Mouse (Mus musculus) MEL (cell line): ENCODE results near the gene Timd2. TPM values are rescaled to one million over a fixed set of nuclear protein-coding genes. Genes with fewer than 3 reads are reported as not detected.
"Not testable (repeated sequence)": the region's sequence is repeated elsewhere in the genome, so short reads cannot be mapped to it uniquely, and the experiment has no call there.

Source experiments
- DNase-seq: peaks from one replicate; pipeline ENCODE4 v3.0.0; 2011; ENCODE audit warnings: low read depth, low spot score
- H3K27ac ChIP-seq: 2 replicates; pipeline ENCODE4 v1.5.1; 2012; ENCODE audit warnings: low read depth, mild to moderate bottlenecking, control low read depth, low read length, moderate library complexity; ENCODE audit not compliant: control insufficient read depth
- H3K27me3 ChIP-seq, 2 experiments: fragments of 150-350 bp in 1 of 2; sonication (generic) in 1 of 2; 2 replicates each; pipeline ENCODE4 v1.6.1; 2012; ENCODE audit warnings: low read length in 2 of 2, mild to moderate bottlenecking in 2 of 2, improper control_type of control experiment in 1 of 2, moderate library complexity in 1 of 2; ENCODE audit not compliant: insufficient read depth in 2 of 2, control insufficient read depth in 1 of 2
- H3K36me3 ChIP-seq, 2 experiments: 2 replicates each; pipeline ENCODE4 v1.6.1; 2012 to 2014; ENCODE audit warnings: low read length in 2 of 2, improper control_type of control experiment in 1 of 2, inconsistent platforms in 1 of 2, mild to moderate bottlenecking in 1 of 2; ENCODE audit not compliant: insufficient read depth in 2 of 2, control insufficient read depth in 1 of 2
- H3K4me1 ChIP-seq, 2 experiments: fragments of 150-350 bp in 1 of 2; sonication (generic) in 1 of 2; 2 replicates each; pipeline ENCODE4 v1.6.1; 2012; ENCODE audit warnings: low read length in 2 of 2, improper control_type of control experiment in 1 of 2, mild to moderate bottlenecking in 1 of 2; ENCODE audit not compliant: insufficient read depth in 2 of 2, control insufficient read depth in 1 of 2
- H3K4me3 ChIP-seq, 2 experiments: fragments of 150-350 bp in 1 of 2; sonication (generic) in 1 of 2; 2 replicates each; pipeline ENCODE4 v1.5.1; 2012; ENCODE audit warnings: low read depth in 2 of 2, low read length in 2 of 2, mild to moderate bottlenecking in 2 of 2, moderate library complexity in 2 of 2, control low read depth in 1 of 2, improper control_type of control experiment in 1 of 2; ENCODE audit not compliant: control insufficient read depth in 1 of 2, insufficient read depth in 1 of 2
- H3K79me2 ChIP-seq: 2 replicates; pipeline ENCODE4 v1.6.1; 2012; ENCODE audit warnings: mild to moderate bottlenecking, low read length, moderate library complexity; ENCODE audit not compliant: control insufficient read depth, poor library complexity, insufficient read depth
- H3K9ac ChIP-seq: 2 replicates; pipeline ENCODE4 v1.6.1; 2012; ENCODE audit warnings: low read depth, mild to moderate bottlenecking, control low read depth, low read length, moderate library complexity; ENCODE audit not compliant: control insufficient read depth, poor library complexity, severe bottlenecking
- H3K9me3 ChIP-seq: fragments of 150-350 bp; sonication (generic); replicated peaks from 2 replicates; pipeline ENCODE4 v1.6.1; 2012; ENCODE audit warnings: mild to moderate bottlenecking, low read length, improper control_type of control experiment, moderate library complexity; ENCODE audit not compliant: insufficient read depth
- CTCF ChIP-seq, 3 experiments: IDR thresholded peaks in 2 of 3; conservative IDR thresholded peaks in 1 of 3; 2 replicates each; pipeline ENCODE4 v1.5.1; 2011 to 2012; ENCODE audit warnings: low read length in 3 of 3, low read depth in 2 of 3, mild to moderate bottlenecking in 2 of 3, improper control_type of control experiment in 1 of 3, inconsistent platforms in 1 of 3, mixed read lengths in 1 of 3, moderate library complexity in 1 of 3; ENCODE audit not compliant: control insufficient read depth in 1 of 3, insufficient read depth in 1 of 3, poor library complexity in 1 of 3, severe bottlenecking in 1 of 3
- EP300 ChIP-seq, 2 experiments: IDR thresholded peaks; 2 replicates each; pipeline ENCODE4 v1.6.1; 2011; ENCODE audit warnings: improper control_type of control experiment in 2 of 2, low read length in 2 of 2, low read depth in 1 of 2, mild to moderate bottlenecking in 1 of 2
- ETS1 ChIP-seq: IDR thresholded peaks from 2 replicates; pipeline ENCODE4 v1.6.1; 2012; ENCODE audit warnings: low read depth, mild to moderate bottlenecking, inconsistent platforms, low read length, improper control_type of control experiment, moderate library complexity
- GABPA ChIP-seq: IDR thresholded peaks from 2 replicates; pipeline ENCODE4 v1.6.1; 2012; ENCODE audit warnings: low read depth, mild to moderate bottlenecking, inconsistent platforms, low read length, improper control_type of control experiment, moderate library complexity
- KAT2A ChIP-seq: conservative IDR thresholded peaks from 2 replicates; pipeline ENCODE4 v1.6.1; 2012; ENCODE audit warnings: low read depth, low read length, improper control_type of control experiment, inconsistent platforms
- MAX ChIP-seq: IDR thresholded peaks from 2 replicates; pipeline ENCODE4 v1.6.1; 2011; ENCODE audit warnings: low read length, improper control_type of control experiment
- MXI1 ChIP-seq: IDR thresholded peaks from 2 replicates; pipeline ENCODE4 v1.6.1; 2011; ENCODE audit warnings: mild to moderate bottlenecking, low read depth, low read length, improper control_type of control experiment
- MYB ChIP-seq: IDR thresholded peaks from 2 replicates; pipeline ENCODE4 v1.6.1; 2011; ENCODE audit warnings: mild to moderate bottlenecking, low read depth, low read length, improper control_type of control experiment
- MYC ChIP-seq: IDR thresholded peaks from 2 replicates; pipeline ENCODE4 v1.6.1; 2011; ENCODE audit warnings: low read depth, mild to moderate bottlenecking, low read length, improper control_type of control experiment, moderate library complexity
- POLR2AphosphoS2 ChIP-seq: IDR thresholded peaks from 2 replicates; pipeline ENCODE4 v1.6.1; 2011; ENCODE audit warnings: low read length, improper control_type of control experiment
- POLR2AphosphoS5 ChIP-seq: IDR thresholded peaks from 2 replicates; pipeline ENCODE4 v1.6.1; 2012; ENCODE audit warnings: low read depth, borderline replicate concordance, mild to moderate bottlenecking, inconsistent platforms, low read length, moderate library complexity, mixed read lengths
- TAL1 ChIP-seq: IDR thresholded peaks from 2 replicates; pipeline ENCODE4 v1.6.1; 2012; ENCODE audit warnings: mild to moderate bottlenecking, inconsistent platforms, low read length, moderate library complexity, mixed read lengths
- ZKSCAN1 ChIP-seq: IDR thresholded peaks from 2 replicates; pipeline ENCODE4 v1.6.1; 2012; ENCODE audit warnings: low read depth, mild to moderate bottlenecking, inconsistent platforms, low read length, improper control_type of control experiment, moderate library complexity
- ZMIZ1 ChIP-seq: IDR thresholded peaks from 2 replicates; pipeline ENCODE4 v1.6.1; 2012; ENCODE audit warnings: low read depth, mild to moderate bottlenecking, inconsistent platforms, low read length, improper control_type of control experiment, moderate library complexity
- ZNF384 ChIP-seq: IDR thresholded peaks from 2 replicates; pipeline ENCODE4 v1.6.1; 2012; ENCODE audit warnings: low read depth, mild to moderate bottlenecking, inconsistent platforms, low read length, improper control_type of control experiment
- polyA plus RNA-seq, 2 experiments: library from polyadenylated mRNA; stranded (reverse) in 1 of 2; unstranded in 1 of 2; fragments of >175 nt in 1 of 2; fragments of >200 nt in 1 of 2; gene quantifications; 2 replicates each; pipeline versions ENCODE4 v1.2.1 to v1.2.4; 2012; ENCODE audit warnings: low replicate concordance in 2 of 2, low read depth in 1 of 2; ENCODE audit not compliant: insufficient read length in 2 of 2, insufficient read depth in 1 of 2, missing spikeins in 1 of 2
- total RNA-seq: library from RNA; depleted of rRNA; stranded (reverse); fragments of 300-350 nt; gene quantifications from 2 replicates; pipeline ENCODE4 v1.2.3, GENCODE M21; 2012

Timd2 gene
- total and polyA plus RNA-seq, 3 experiments = not detected

- no peak for DNase-seq
- TF ChIP-seq ZNF384 (no peak), MXI1 (no peak), EP300 (IDR thresholded peaks at IDR 0.05; ENCODE audit: low read depth in 1 of 2, low read length in 2 of 2) (no peak), CTCF (IDR thresholded peaks at IDR 0.05 in 2 of 3, conservative IDR thresholded peaks at IDR 0.05 in 1 of 3; ENCODE audit: control insufficient read depth in 1 of 3, insufficient read depth in 1 of 3, low read depth in 2 of 3, low read length in 3 of 3, poor library complexity in 1 of 3, severe bottlenecking in 1 of 3) (no peak), ZMIZ1 (no peak), GABPA (no peak), POLR2AphosphoS5 (no peak)
- Histone ChIP-seq H3K36me3 (no peaks in the 10 kb centered on the region), H3K27ac (no peak overlapping the region), H3K79me2 (no peaks in the 10 kb centered on the region), H3K4me3 (no peak overlapping the region), H3K9ac (no peak overlapping the region), H3K9me3 (no peaks in the 10 kb centered on the region), H3K4me1 (no peaks in the 10 kb centered on the region), H3K27me3 (peaks cover 0 to 1% of the 10 kb centered on the region in 2 experiments; a peak in 1 of 4 replicates)
These were observed 8.6 kb downstream of the Timd2 start for GRCm38 (mm10) chr11:46698278-46698655.

GRCm38 (mm10) chr11:46697433-46698277 lies 9.2 kb downstream of the Timd2 start:
- Histone ChIP-seq H3K4me1 (no peaks in the 10 kb centered on the region), H3K9me3 (no peaks in the 10 kb centered on the region), H3K36me3 (no peaks in the 10 kb centered on the region), H3K27me3 (no peaks in the 10 kb centered on the region), H3K79me2 (no peaks in the 10 kb centered on the region), H3K9ac (no peak overlapping the region), H3K27ac (no peak overlapping the region), H3K4me3 (no peak overlapping the region)
- TF ChIP-seq KAT2A (no peak), MYC (no peak), POLR2AphosphoS5 (no peak), POLR2AphosphoS2 (no peak), MYB (no peak), ETS1 (no peak), TAL1 (no peak), MXI1 (no peak), MAX (no peak), ZKSCAN1 (no peak)
- no peak for DNase-seq

- H3K27me3 ChIP-seq, H3K4me3 ChIP-seq, H3K27ac ChIP-seq, H3K79me2 ChIP-seq, H3K4me1 ChIP-seq, DNase-seq, H3K9ac ChIP-seq, H3K36me3 ChIP-seq, H3K9me3 ChIP-seq: not testable (repeated sequence)
These were observed 11.0 kb downstream of the Timd2 start for GRCm38 (mm10) chr11:46695849-46696248.
